Mouse (Mus musculus) hematopoietic multipotent progenitor cell, adult 10-12 weeks (in vitro differentiated cells): ENCODE results near the gene Setmar. TPM values are rescaled to one million over a fixed set of nuclear protein-coding genes. Genes with fewer than 3 reads are reported as not detected.

ENCODE experiments used
- polyA plus RNA-seq: library from polyadenylated mRNA; stranded (reverse); fragments of >175 nt; gene quantifications from 2 replicates; pipeline ENCODE4 v1.2.3, GENCODE M21; 2012; ENCODE audit warnings: low replicate concordance

Setmar gene
- polyA plus RNA-seq = 0.20 and 0.24 TPM in 2 replicates

DNA sequence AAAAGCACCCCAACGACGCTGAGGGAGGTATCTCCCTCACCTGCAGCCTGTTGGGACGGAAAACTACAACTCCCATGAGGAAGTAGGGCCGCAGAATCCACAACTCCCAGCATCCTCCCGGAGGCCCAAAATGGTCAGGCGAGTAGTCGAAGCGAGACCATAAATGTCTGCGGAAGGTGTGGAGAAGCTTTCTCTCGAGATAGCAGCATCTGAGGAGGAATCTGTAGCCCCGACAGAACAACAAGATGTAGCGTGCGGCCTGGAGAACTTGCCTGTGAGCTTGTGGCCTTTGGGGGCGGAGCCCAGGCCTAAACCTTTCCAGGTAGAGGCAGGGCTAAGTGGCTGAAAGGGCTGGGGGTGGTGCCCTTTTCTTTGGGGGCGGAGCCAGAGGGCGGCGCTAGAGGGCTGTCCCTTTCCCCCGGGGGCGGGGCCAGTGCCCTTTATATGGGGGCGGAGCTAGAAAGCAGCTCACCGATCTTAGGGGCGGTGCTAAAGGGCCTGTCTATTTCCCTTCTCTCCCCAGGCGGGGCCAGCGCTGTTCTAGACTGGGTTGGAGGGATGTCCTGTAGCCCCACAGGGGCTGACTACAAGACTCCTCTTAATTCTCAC, at the start of gene Setmar:
Gene Setmar, plus strand, starts transcription at position 128 of the 609 bp plus-strand sequence.

Other genes with a start within 250 kb of the Setmar start
- gene Sumf1, start 120.5 kb downstream of the Setmar start, polyA plus RNA-seq = 20.2 and 74.6 TPM in 2 replicates
- gene Itpr1, start 148.1 kb downstream of the Setmar start, polyA plus RNA-seq = 17.8 and 35.2 TPM in 2 replicates